Mouse (Mus musculus) MEL (cell line): ENCODE measurements around the gene Dnaja3.

Experiments used
- CHD2 ChIP-seq: IDR thresholded peaks from 2 replicates; pipeline ENCODE4 v1.6.1; 2011; ENCODE audit warnings: low read length, improper control_type of control experiment
- EP300 ChIP-seq, 2 experiments: IDR thresholded peaks; 2 replicates each; pipeline ENCODE4 v1.6.1; 2011; ENCODE audit warnings: improper control_type of control experiment in 2 of 2, low read length in 2 of 2, low read depth in 1 of 2, mild to moderate bottlenecking in 1 of 2
- GATA1 ChIP-seq: IDR thresholded peaks from 2 replicates; pipeline ENCODE4 v1.6.1; 2011; ENCODE audit warnings: low read depth, low read length, improper control_type of control experiment
- POLR2A ChIP-seq, 2 experiments: IDR thresholded peaks; 2 replicates each; pipeline ENCODE4 v1.6.1; 2011 to 2012; ENCODE audit warnings: low read length in 2 of 2, mild to moderate bottlenecking in 2 of 2, control low read depth in 1 of 2, improper control_type of control experiment in 1 of 2, low read depth in 1 of 2, moderate library complexity in 1 of 2; ENCODE audit not compliant: control insufficient read depth in 1 of 2, insufficient read depth in 1 of 2, poor library complexity in 1 of 2

DNA sequence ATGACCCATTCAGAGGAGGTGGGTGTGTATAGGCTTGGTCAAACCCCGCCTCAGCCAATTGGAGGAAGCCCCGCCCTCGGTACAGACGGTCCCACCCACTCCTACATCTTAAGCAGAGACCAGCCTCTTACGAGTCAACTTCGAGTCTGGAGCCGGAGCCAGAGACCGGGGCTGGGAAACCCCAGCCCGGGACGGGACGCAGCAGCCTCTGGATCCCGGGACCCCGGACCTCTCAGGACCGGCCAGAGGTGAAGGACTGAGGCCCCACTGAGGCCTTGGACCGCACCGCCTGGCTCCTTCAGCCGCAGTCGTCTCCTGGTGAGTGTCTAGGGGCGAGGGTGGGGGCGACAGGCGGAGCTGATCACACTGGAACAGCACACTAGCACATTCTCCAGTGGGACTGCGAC lies at the start of gene Dnaja3, which contains the start of gene Vasn:
- TF ChIP-seq GATA1 (no peak), CHD2 (no peak), EP300 (IDR thresholded peaks at IDR 0.05; ENCODE audit: low read depth in 1 of 2, low read length in 2 of 2) (no peak), POLR2A (IDR thresholded peaks at IDR 0.05; ENCODE audit: control insufficient read depth in 1 of 2, insufficient read depth in 1 of 2, low read depth in 1 of 2, low read length in 2 of 2, poor library complexity in 1 of 2) (no peak)
